ENCODE assay signal across 1 mouse cellular context in the genomic region with DNA sequence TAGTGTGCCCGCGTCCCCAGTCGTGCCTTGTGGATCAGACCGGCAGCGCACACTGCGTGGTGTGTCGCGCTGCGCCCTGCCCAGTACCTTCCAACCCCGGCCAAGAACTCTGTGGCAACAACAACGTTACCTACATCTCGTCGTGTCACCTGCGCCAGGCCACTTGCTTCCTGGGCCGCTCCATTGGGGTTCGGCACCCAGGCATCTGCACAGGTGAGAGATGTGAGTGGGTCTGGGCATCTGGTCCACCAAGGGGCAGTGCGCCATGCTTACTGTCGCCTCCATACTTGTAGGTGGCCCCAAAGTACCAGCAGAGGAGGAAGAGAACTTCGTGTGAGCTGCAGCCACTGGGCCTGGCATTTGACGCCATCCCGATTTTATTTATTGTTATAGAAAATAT.
TF ChIP-seq lines count a peak whose summit lies in the region.

No protein-coding gene starts in this region.

TF ChIP-seq in MEL, 35 proteins besides CTCF, POLR2A, EP300 and RAD21 (continued from another document):
- TF ChIP-seq MEF2A (IDR thresholded peaks at IDR 0.05; ENCODE audit: extremely low read depth, insufficient replicate concordance, low read depth, low read length, poor library complexity, severe bottlenecking): no peak
- no peak for TF ChIP-seq UBTF (IDR thresholded peaks at IDR 0.05; ENCODE audit: borderline replicate concordance, insufficient read depth, low read depth, low read length)
- TF ChIP-seq TBP (IDR thresholded peaks at IDR 0.05; ENCODE audit: low read depth, low read length): no peak
- TF ChIP-seq TAL1 (IDR thresholded peaks at IDR 0.05; ENCODE audit: low read length): no peak
- TF ChIP-seq MXI1 (IDR thresholded peaks at IDR 0.05; ENCODE audit: low read depth, low read length): no peak
- TF ChIP-seq ZMIZ1 (IDR thresholded peaks at IDR 0.05; ENCODE audit: low read depth, low read length): no peak
- TF ChIP-seq JUND (IDR thresholded peaks at IDR 0.05; ENCODE audit: low read depth, low read length): no peak
- TF ChIP-seq POLR2AphosphoS5 (IDR thresholded peaks at IDR 0.05; ENCODE audit: borderline replicate concordance, low read depth, low read length): no peak
- no peak for TF ChIP-seq ZKSCAN1 (IDR thresholded peaks at IDR 0.05; ENCODE audit: low read depth, low read length)
